Mouse (Mus musculus): ENCODE data around the gene Pgm1.

DNA sequence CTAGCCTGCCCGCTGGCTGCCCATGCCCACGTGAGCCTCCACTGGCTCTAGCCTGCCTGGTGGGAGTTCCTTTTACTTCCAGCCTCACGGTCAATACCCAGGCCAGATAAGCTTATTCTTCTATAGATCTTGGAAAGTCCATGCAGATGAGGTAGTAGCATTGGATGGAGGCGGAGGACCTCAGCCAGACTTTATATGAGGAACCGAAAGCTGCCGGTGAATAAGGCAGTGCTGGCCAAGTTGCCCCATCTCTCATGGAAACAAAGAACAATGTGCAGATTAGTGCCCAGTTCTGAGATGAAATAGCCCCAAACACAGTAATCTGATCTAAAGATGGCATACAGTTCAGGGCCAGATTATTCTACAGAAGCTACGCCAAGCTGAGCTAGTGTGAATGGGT is 103.4 kb downstream of the Pgm1 start:
- no peak for TF ChIP-seq HCFC1 (IDR thresholded peaks at IDR 0.05; ENCODE audit: borderline replicate concordance, insufficient read depth, low read length)
- TF ChIP-seq ZC3H11A (IDR thresholded peaks at IDR 0.05; ENCODE audit: borderline replicate concordance, low read depth, low read length): no peak
- TF ChIP-seq CHD2 (IDR thresholded peaks at IDR 0.05; ENCODE audit: low read depth, low read length): no peak
- TF ChIP-seq ZNF384 (IDR thresholded peaks at IDR 0.05; ENCODE audit: low read depth, low read length): no peak
